In genomic region chr3:34080900-34081662, GRCm38 (mm10) we compare ENCODE assay signal across 8 mouse cellular contexts. TPM values are rescaled to one million over a fixed set of nuclear protein-coding genes. Genes with fewer than 3 reads are reported as not detected.
DNase-seq lines count a peak whose midpoint lies in the region; ATAC-seq and TF ChIP-seq lines count a peak whose summit lies in the region.

TSS of gene Dnajc19 (minus strand) at chr3:34081321.

- H3K9ac ChIP-seq in heart, embryonic 15.5 days: peak within 1 kb of the TSS; percentile 85
- peak within 1 kb of the TSS; percentile 88 for H3K9ac ChIP-seq in liver, embryonic 14.5 days (replicated peaks)
- H3K9ac ChIP-seq in neural tube, embryonic 11.5 days (ENCODE audit: low read length): peak within 1 kb of the TSS; percentile 76
- peak within 1 kb of the TSS; percentile 80 for H3K9ac ChIP-seq in stomach, postnatal 0 days (ENCODE audit: low read length)

- H3K4me1 ChIP-seq in forebrain, embryonic 10.5 days: peaks cover 24% of the 10 kb centered on the region
- peaks cover 19% of the 10 kb centered on the region for H3K4me1 ChIP-seq in heart, embryonic 15.5 days (replicated peaks)
- peaks cover 12 to 24% of the 10 kb centered on the region in 2 experiments for H3K4me1 ChIP-seq in liver, embryonic 14.5 days (replicated peaks; ENCODE audit: control insufficient read depth in 2 of 2, insufficient read depth in 2 of 2, low read length in 1 of 2)
- H3K4me1 ChIP-seq in neural tube, embryonic 11.5 days (ENCODE audit: control insufficient read depth, insufficient read depth, low read length): peaks cover 5% of the 10 kb centered on the region; the same call in 1 of the 2 replicates
- H3K4me1 ChIP-seq in stomach, postnatal 0 days (replicated peaks; ENCODE audit: control insufficient read depth, insufficient read depth): peaks cover 2% of the 10 kb centered on the region; the same call in 1 of the 2 replicates

- DNase-seq in CD8-positive naive resting alpha-beta T cell, adult 2 months (ENCODE audit: low read depth in 2 of 2, low spot score in 2 of 2): peak; percentile 77 to 85
- DNase-seq in c-Kit-positive CD71-negative TER-119-negative erythroid progenitor cells, embryonic 14.5 days (ENCODE audit: low read depth): peak; percentile 78
- peak; percentile 90 for DNase-seq in forebrain, embryonic 10.5 days (ENCODE audit: extremely low spot score, low spot score)
- DNase-seq in kidney, postnatal 25 days: peak; percentile 95 to 98
- DNase-seq in liver, embryonic 14.5 days (ENCODE audit: low read depth in 3 of 3, low spot score in 3 of 3): peak; percentile 79 to 81 (median 80)
- peak; percentile 95 for DNase-seq in neural tube, embryonic 11.5 days (ENCODE audit: low spot score)
- DNase-seq in stomach, postnatal 0 days (ENCODE audit: low spot score): peak; percentile 92

- peaks cover 26% of the 10 kb centered on the region for H3K36me3 ChIP-seq in forebrain, embryonic 10.5 days (replicated peaks)
- H3K36me3 ChIP-seq in heart, embryonic 15.5 days: peaks cover 14% of the 10 kb centered on the region; the same call in 1 of the 2 replicates
- H3K36me3 ChIP-seq in liver, embryonic 14.5 days (replicated peaks; ENCODE audit: control insufficient read depth, insufficient read depth, low read depth): peaks cover 12% of the 10 kb centered on the region
- H3K36me3 ChIP-seq in neural tube, embryonic 11.5 days (ENCODE audit: control insufficient read depth, insufficient read depth, low read length): no peaks in the 10 kb centered on the region; the same call in 1 of the 2 replicates
- no peaks in the 10 kb centered on the region for H3K36me3 ChIP-seq in stomach, postnatal 0 days (ENCODE audit: control insufficient read depth, insufficient read depth, low read length)

- peak within 1 kb of the TSS; percentile 91 for H3K27ac ChIP-seq in forebrain, embryonic 10.5 days
- peak within 1 kb of the TSS; percentile 70 for H3K27ac ChIP-seq in heart, embryonic 15.5 days
- H3K27ac ChIP-seq in liver, embryonic 14.5 days: peak within 1 kb of the TSS; percentile 44; the same call in 1 of the 2 replicates
- H3K27ac ChIP-seq in neural tube, embryonic 11.5 days (ENCODE audit: low read depth, low read length): peak within 1 kb of the TSS; percentile 67; the same call in 1 of the 2 replicates
- peak within 1 kb of the TSS; percentile 79 for H3K27ac ChIP-seq in stomach, postnatal 0 days (replicated peaks)

- TF ChIP-seq EP300 in liver, embryonic 14.5 days (IDR thresholded peaks at IDR 0.05; ENCODE audit: low read depth): no peak; the same call in 1 of the 2 replicates
- TF ChIP-seq EP300 in stomach, postnatal 0 days (optimal IDR thresholded peaks at IDR 0.05): no peak

- H3K27me3 ChIP-seq in forebrain, embryonic 10.5 days (ENCODE audit: poor library complexity, severe bottlenecking): no peaks in the 10 kb centered on the region
- no peaks in the 10 kb centered on the region for H3K27me3 ChIP-seq in heart, embryonic 15.5 days
- no peaks in the 10 kb centered on the region for H3K27me3 ChIP-seq in liver, embryonic 14.5 days (ENCODE audit: control insufficient read depth, insufficient read depth, low read length)
- H3K27me3 ChIP-seq in neural tube, embryonic 11.5 days (ENCODE audit: control insufficient read depth, insufficient read depth, low read length): no peaks in the 10 kb centered on the region
- no peaks in the 10 kb centered on the region for H3K27me3 ChIP-seq in stomach, postnatal 0 days (ENCODE audit: control insufficient read depth, insufficient read depth, low read length)

- peak within 1 kb of the TSS; percentile 66 for H3K4me2 ChIP-seq in heart, embryonic 15.5 days
- peak within 1 kb of the TSS; percentile 78 for H3K4me2 ChIP-seq in liver, embryonic 14.5 days (ENCODE audit: low read depth)
- peak within 1 kb of the TSS; percentile 53 for H3K4me2 ChIP-seq in neural tube, embryonic 11.5 days (ENCODE audit: low read depth)
- peak within 1 kb of the TSS; percentile 53 for H3K4me2 ChIP-seq in stomach, postnatal 0 days (replicated peaks; ENCODE audit: low read depth)

- peak within 1 kb of the TSS; percentile 80 for H3K4me3 ChIP-seq in forebrain, embryonic 10.5 days
- peak within 1 kb of the TSS; percentile 80 for H3K4me3 ChIP-seq in heart, embryonic 15.5 days
- H3K4me3 ChIP-seq in liver, embryonic 14.5 days (ENCODE audit: insufficient read depth in 1 of 2, low read depth in 2 of 2, low read length in 2 of 2): peak within 1 kb of the TSS; percentile 88 to 98
- H3K4me3 ChIP-seq in neural tube, embryonic 11.5 days (ENCODE audit: low read depth, low read length): peak within 1 kb of the TSS; percentile 78
- peak within 1 kb of the TSS; percentile 84 for H3K4me3 ChIP-seq in stomach, postnatal 0 days (ENCODE audit: low read depth, low read length)

- TF ChIP-seq CTCF in liver, embryonic 14.5 days (IDR thresholded peaks at IDR 0.05; ENCODE audit: low read depth): 0 out of 2 replicates have a peak, but pooled peaks have one; percentile 5
- no peak for TF ChIP-seq CTCF in stomach, postnatal 0 days (IDR thresholded peaks at IDR 0.05; ENCODE audit: low read depth)

- WGBS in forebrain, embryonic 10.5 days: under 1% methylated on average over 50 of the region's 50 CpGs
- under 1% methylated on average over 50 of the region's 50 CpGs for WGBS in heart, embryonic 15.5 days
- WGBS in liver, embryonic 14.5 days (ENCODE audit: insufficient replicate concordance): under 1% methylated on average over 50 of the region's 50 CpGs
- WGBS in neural tube, embryonic 11.5 days: under 1% methylated on average over 50 of the region's 50 CpGs
- under 1% methylated on average over 50 of the region's 50 CpGs for WGBS in stomach, postnatal 0 days

- H3K9me3 ChIP-seq in forebrain, embryonic 10.5 days: no peaks in the 10 kb centered on the region
- no peaks in the 10 kb centered on the region for H3K9me3 ChIP-seq in heart, embryonic 15.5 days (replicated peaks)
- H3K9me3 ChIP-seq in liver, embryonic 14.5 days (ENCODE audit: control insufficient read depth, low read length): no peaks in the 10 kb centered on the region
- H3K9me3 ChIP-seq in neural tube, embryonic 11.5 days (ENCODE audit: control insufficient read depth, low read length): no peaks in the 10 kb centered on the region
- no peaks in the 10 kb centered on the region for H3K9me3 ChIP-seq in stomach, postnatal 0 days (ENCODE audit: control insufficient read depth, low read length)

- ATAC-seq in heart, embryonic 15.5 days (replicated peaks; ENCODE audit: insufficient number of reproducible peaks, insufficient read depth, low FRiP score, low read depth): peak; percentile 91
- peak; percentile 89 for ATAC-seq in liver, embryonic 14.5 days (ENCODE audit: insufficient read depth)
- peak; percentile 86 for ATAC-seq in neural tube, embryonic 11.5 days (ENCODE audit: insufficient read depth, low FRiP score, low TSS enrichment)
- ATAC-seq in stomach, postnatal 0 days (ENCODE audit: low FRiP score, low TSS enrichment): peak; percentile 96

RNA-seq across cellular contexts. Expression of gene Dnajc19, which starts in this region (rescaled TPM):
- polyA plus RNA-seq in forebrain, embryonic 10.5 days (2016; fragmentation: Nextera tagmentation; extraction: Ambion mirVana): 195 and 202 TPM in 2 replicates
- polyA plus RNA-seq in heart, embryonic 15.5 days (2015; fragmentation: Nextera tagmentation; extraction: Ambion mirVana): 106 and 123 TPM in 2 replicates
- 55.7 and 73.1 TPM in 2 replicates for polyA plus RNA-seq in liver, embryonic 14.5 days (2012; rRNA removed)
- polyA plus RNA-seq in liver, embryonic 14.5 days (2014; fragmentation: Nextera tagmentation; extraction: Ambion mirVana): 193 and 209 TPM in 2 replicates
- polyA plus RNA-seq in neural tube, embryonic 11.5 days (2014; fragmentation: Nextera tagmentation; extraction: Ambion mirVana): 163 and 171 TPM in 2 replicates
- polyA plus RNA-seq in stomach, postnatal 0 days (2015; fragmentation: Nextera tagmentation; extraction: Ambion mirVana): 167 and 178 TPM in 2 replicates

Comparison
In these comparisons a context has a peak if more than half of its experiments do, and no peak if none do; other contexts are left out.
1. Peak in every context shown above with its lines: DNase-seq, ATAC-seq, H3K4me3 ChIP-seq and H3K27ac ChIP-seq.